Mouse (Mus musculus) embryo, embryonic 10 days (tissue): ENCODE results near the gene Stx11.

Experiments
- DNase-seq: peaks from one replicate; pipeline ENCODE4 v3.0.0-alpha.2; 2015; ENCODE audit warnings: low spot score

The Stx11 gene

GRCm38 (mm10) chr10:12964151-12965075 lies at the start of gene Stx11:
Stx11 (minus strand) TSS chr10:12964298.
- DNase-seq, result peak; percentile 82

GRCm38 (mm10) chr10:13008737-13009121 lies 44.6 kb upstream of the Stx11 start:
- peak; percentile 11 for DNase-seq

- peak; percentile 99 for DNase-seq
Measured at GRCm38 (mm10) chr10:13007876-13008736, 44.0 kb upstream of the Stx11 start.

GRCm38 (mm10) chr10:13005043-13005442 lies 40.9 kb upstream of the Stx11 start, which contains the start of gene Sf3b5:
Sf3b5 (plus strand) TSS chr10:13005343.
- no peak for DNase-seq

- peak; percentile 90 for DNase-seq
Measured at GRCm38 (mm10) chr10:12996736-12997477, 32.8 kb upstream of the Stx11 start.

- no peak for DNase-seq
Measured at GRCm38 (mm10) chr10:12993411-12994039, 29.4 kb upstream of the Stx11 start.

- DNase-seq, result no peak
Measured at GRCm38 (mm10) chr10:12991953-12992352, 27.9 kb upstream of the Stx11 start.

GRCm38 (mm10) chr10:12986943-12987342 lies 22.8 kb upstream of the Stx11 start:
- no peak for DNase-seq

GRCm38 (mm10) chr10:12986485-12986884 lies 22.4 kb upstream of the Stx11 start:
- DNase-seq, result no peak

- no peak for DNase-seq
Measured at GRCm38 (mm10) chr10:12985028-12985427, 20.9 kb upstream of the Stx11 start.

GRCm38 (mm10) chr10:12983516-12983915 lies 19.4 kb upstream of the Stx11 start:
- DNase-seq, result no peak

GRCm38 (mm10) chr10:12981071-12981470 lies 17.0 kb upstream of the Stx11 start:
- no peak for DNase-seq

- no peak for DNase-seq
Measured at GRCm38 (mm10) chr10:12977787-12978212, 13.7 kb upstream of the Stx11 start.

- DNase-seq, result no peak
Measured at GRCm38 (mm10) chr10:12976552-12976951, 12.5 kb upstream of the Stx11 start.

GRCm38 (mm10) chr10:12975957-12976356 lies 11.9 kb upstream of the Stx11 start:
- no peak for DNase-seq

- no peak for DNase-seq
Measured at GRCm38 (mm10) chr10:12975461-12975860, 11.4 kb upstream of the Stx11 start.

GRCm38 (mm10) chr10:12974572-12974971 lies 10.5 kb upstream of the Stx11 start:
- DNase-seq, result no peak

- no peak for DNase-seq
Measured at GRCm38 (mm10) chr10:12965669-12966180, 1.6 kb upstream of the Stx11 start.

- peak; percentile 10 for DNase-seq
Measured at GRCm38 (mm10) chr10:12963362-12964147, 543 bp downstream of the Stx11 start.

- DNase-seq, result no peak
Measured at GRCm38 (mm10) chr10:12962238-12962637, 1.9 kb downstream of the Stx11 start.
